Mouse (Mus musculus) adrenal gland (tissue): ENCODE measurements at regions not wholly inside any gene's neighbourhood (a gene's known extent, or its start where the extent isn't known, plus 50 kb on each side); places are given as distances from the start of the nearest gene placed in this dataset.

ENCODE experiments used
- intact Hi-C: fragments of 180-260 bp; cut with DNase I; formaldehyde crosslinking; loops from one replicate; pipeline ENCODE4 v1.15.1; 2025

DNA sequence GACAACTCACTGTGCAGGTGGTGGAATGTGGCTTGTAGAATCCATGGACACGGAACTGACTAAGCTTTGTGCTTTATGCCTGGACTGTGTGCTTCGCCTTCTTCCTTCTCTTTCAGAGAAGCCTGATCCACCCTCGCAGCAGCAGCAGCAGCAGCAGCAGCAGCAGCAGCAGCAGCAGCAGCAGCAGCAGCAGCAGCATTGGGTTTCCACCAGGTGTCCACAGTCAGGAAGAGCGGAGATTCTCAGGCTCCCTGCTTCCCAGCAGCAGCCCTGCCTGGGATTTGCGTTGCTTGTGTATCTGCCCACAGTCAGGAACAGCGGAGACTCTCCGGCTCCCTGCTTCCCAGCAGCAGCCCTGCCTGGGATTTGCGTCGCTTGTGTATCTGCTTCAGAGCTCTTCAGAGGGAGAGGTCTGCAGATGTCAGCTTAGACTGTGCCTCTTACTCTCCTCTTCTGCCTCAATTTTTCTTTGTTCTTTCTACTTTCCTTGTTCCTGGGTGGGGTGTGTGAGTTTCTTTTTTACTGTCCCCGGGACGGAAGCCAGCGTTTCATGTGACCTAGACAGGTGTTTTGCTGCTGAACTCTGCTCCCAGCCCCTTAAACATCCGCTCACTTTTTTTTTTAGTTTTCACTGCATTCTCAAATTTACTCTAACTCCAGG lies 168.1 kb upstream of the Olig3 start:
- intact Hi-C loops: loop anchor here (5.0 kb wide), 2 partner anchors 96 to 171 kb away; partner anchors contain the start of gene Tnfaip3

DNA sequence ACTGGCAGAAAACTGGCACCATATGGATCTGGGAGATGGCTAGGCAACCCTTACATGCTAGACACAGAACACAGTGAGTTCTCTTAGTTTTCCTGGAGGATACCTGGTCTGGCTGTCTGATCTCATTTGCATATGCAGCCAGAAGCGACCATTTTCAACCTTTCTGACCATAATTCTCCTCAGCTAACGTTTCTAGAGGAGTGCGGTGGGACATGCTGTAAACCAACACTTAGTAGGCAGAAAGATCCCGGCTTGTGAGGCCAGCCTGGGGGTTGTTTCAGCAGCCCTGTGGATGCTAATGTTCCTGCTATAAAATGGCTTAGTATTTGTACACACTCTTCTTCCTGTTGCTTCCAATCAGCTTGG lies 168.6 kb upstream of the Olig3 start:
- intact Hi-C loops: loop anchor here (5.0 kb wide), 2 partner anchors 95 to 170 kb away; partner anchors contain the start of gene Tnfaip3

DNA sequence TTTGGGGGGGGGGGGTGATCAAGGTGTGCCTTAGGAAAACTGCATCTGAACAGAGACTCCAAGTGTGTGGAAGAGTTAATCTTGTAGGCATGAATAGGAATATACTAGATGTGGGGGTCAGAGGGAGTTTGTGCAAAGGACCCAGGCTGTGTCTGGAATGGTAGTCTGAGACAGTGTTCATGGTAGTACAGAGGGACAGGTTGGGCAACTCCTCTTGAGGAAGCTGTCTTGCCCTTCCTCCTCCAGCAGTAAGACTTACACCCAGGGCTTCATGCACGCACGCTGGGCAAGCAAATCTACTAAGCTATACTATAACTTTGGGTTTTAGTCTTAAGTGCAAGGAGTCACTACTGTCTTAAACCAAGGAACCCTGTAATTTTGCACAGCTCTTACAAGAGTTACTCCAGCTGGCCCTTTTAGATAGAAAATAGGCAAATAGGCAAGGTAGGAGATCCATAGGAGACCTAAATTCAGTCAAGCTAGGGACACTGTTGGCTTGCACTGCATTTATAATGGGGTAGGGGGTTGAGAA lies 169.2 kb upstream of the Olig3 start:
- intact Hi-C loops: loop anchor here (5.0 kb wide), 2 partner anchors 95 to 170 kb away; partner anchors contain the start of gene Tnfaip3

DNA sequence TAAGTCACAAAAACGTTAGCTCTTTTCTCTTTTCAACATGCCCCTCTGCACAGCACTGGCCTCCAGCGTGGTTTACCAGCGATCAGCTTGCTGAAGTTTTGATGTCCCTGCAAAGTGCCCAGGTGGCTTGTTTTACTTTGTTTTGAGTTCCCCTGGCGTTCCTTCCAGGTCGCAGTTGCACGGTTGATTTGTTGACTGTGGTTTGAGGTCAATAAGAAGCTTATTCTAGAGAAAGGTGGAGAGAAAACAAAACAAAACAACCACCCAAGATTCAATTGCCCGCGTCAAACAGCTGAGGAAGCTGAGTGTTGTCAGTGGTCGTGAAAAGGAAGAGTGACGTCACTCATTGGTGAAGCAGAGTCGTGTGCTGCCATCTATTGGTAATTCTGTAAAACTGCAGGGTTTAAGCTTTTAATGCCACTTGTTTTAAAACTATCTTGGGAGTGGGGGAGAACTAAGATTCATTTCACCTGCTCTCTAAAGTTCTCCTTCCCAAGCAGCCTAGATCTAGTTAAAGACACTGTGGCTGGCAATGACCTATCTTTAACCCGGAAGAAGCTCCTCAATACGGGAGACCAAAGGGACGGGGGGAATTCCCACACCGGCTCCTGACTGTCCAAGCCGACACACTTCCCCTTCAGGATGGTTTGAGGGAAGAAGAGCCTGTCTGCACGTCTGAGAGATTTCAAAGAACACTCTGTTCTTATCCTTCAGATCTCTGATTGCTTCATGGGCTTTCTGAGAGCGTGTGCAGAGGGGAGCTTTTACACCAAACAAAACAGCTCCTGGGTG lies 170.3 kb upstream of the Olig3 start:
- intact Hi-C loops: loop anchor here (2.0 to 5.0 kb wide), 4 partner anchors 94 to 269 kb away; partner anchors contain the start of gene Tnfaip3

DNA sequence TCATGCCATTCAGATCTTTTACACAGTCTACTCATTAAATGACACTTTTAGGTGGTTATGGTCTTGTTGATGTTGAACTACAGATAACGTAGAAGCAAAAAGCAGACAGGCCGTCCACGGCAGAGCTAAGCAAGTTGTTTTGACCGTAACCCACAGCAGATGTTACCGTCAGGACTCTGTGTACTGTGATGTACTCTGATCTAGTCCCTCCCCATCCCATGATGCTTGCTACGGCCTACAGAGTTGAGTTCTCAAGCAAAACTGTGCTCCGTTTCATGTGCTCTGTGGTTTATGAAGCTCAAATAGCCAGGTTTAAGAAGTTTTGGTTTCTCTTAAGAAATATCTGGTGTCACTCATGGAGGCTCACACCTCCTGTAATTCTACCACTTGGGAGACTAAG lies 169.4 kb upstream of the Tnfaip3 start:
- intact Hi-C loops: loop anchor here (2.0 to 5.0 kb wide), 4 partner anchors 93 to 268 kb away; partner anchors contain the start of gene Tnfaip3

DNA sequence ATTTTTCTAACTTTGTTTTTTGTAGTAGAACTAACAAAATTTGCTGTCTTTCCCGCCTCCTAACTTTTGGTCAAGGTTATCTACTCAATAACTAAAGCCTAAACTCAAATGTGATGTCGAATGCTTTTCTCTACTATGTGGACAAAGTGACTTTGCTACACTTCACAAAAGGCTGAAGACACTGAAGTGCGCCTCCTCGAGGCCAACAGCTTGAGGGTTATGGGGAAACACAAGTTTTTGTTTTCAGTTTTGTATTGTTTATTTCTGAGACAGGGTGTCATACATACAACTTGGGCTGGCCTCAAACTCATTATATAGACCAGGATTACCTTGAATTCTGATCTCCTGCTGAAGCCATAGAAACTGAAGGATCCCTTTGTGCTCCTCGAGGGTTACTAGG lies 162.4 kb upstream of the Tnfaip3 start:
- intact Hi-C loops: no loop called here

DNA sequence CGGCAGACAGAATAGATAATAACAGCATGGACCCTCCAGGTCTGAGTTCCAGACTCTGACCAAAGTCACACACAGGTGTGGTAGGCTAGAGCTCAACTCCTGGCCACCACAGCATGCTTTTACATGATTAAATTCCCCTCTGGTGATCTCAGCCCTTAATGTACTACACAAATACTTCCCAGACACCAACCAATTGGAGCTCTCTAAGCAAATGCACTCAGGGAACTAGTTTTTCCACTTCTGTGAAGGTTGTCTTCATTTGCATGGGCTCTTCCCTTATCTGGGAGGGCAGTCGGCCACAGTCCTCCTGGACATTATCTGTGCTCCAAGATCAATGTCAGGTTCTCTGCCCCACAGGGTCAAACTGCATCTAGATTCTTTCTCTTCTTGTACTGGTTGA lies 162.0 kb upstream of the Tnfaip3 start:
- intact Hi-C loops: no loop called here

DNA sequence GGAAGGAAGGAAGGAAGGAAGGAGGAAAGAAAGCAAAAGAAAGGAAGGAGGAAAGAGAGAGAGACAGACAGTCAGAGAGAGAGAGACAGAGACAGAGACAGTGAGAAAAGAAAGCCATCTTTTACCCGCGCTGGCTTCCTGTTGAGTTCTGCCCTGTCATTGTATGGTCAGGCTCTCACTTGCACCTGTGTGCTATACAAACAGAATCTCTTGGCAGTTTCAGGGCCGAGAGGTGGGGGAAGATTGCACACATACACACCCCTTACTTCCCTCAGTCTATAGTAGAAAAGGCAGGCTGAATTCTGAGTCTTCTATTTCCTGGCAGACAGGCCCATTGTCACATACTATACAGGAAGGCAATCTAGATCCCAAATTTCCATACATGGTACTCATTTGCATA lies 160.8 kb upstream of the Tnfaip3 start:
- intact Hi-C loops: no loop called here

DNA sequence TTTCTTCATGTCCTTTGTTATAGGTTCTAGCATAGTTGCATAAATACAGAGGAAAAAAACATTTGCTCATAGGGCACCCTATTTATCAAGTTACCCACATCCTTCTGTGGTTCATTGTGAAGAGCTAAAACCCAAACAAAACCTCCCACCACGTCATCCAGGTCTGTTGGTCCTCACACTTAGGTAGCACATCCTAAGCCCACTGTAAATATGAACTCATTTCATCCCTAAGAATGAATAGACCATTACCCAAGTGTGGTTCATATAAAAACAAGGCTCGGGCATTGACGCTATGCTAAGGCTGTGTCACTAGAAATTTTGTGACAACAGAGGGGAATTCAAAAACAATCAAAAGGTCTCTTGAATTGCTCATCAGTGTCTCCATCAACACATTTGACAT lies 156.4 kb upstream of the Tnfaip3 start:
- intact Hi-C loops: no loop called here

DNA sequence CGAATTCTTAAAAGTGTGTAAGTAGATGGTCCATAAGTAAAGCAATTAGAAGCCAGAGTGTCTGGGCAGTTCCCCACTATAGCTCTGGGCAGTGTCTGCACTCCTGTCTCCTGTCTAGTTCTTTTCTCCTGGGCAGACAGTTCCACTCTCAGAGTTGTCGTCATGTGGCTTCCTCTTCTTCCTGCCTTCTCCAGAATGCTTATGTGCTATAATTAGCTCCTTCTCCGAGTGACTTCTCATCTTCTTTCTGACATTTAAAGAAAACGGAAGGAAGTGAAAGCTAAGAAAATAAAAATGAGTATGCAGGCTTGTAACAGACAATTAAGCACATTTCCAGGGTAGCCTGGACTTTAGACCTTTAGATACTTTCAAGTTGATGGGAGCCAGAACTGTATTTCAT lies 155.1 kb upstream of the Tnfaip3 start:
- intact Hi-C loops: no loop called here

DNA sequence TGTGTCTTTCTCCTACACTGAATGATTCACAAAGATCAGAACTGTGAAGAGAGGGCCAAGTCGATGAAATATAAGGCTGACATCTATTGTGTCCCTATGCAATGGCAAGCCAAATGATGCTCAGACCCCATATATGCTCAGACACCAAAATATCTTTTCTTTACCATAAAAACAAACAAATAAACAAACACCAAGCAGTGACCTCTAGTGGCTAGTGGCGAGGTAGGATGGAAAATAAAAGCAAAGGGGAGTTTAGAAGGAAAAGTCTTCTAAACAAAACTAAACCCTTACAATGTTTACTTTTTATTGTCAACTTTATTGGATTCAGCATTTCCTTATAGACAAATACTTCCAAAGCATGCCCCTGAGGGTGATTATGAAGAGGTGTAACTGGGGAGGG lies 153.8 kb upstream of the Tnfaip3 start:
- intact Hi-C loops: no loop called here

DNA sequence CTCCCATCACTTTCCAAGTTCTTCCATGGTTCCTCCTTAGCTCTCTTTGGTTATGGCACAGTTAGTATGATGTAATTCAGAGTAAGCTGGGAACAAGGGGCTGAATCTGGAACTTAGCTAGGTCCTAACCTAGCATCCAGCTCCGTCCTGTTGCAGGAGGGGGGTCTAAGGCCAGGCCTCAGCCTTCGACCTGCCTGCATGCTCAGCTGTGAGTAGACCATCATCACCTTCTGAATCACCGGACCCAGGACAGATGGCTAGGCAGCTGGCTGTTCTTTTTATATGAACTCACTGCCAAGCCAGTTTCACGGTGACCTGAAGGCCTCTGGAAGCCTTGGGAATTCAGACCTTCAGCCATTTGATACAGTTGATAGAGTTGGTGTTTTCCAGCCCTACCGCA lies 152.9 kb upstream of the Tnfaip3 start:
- intact Hi-C loops: no loop called here

DNA sequence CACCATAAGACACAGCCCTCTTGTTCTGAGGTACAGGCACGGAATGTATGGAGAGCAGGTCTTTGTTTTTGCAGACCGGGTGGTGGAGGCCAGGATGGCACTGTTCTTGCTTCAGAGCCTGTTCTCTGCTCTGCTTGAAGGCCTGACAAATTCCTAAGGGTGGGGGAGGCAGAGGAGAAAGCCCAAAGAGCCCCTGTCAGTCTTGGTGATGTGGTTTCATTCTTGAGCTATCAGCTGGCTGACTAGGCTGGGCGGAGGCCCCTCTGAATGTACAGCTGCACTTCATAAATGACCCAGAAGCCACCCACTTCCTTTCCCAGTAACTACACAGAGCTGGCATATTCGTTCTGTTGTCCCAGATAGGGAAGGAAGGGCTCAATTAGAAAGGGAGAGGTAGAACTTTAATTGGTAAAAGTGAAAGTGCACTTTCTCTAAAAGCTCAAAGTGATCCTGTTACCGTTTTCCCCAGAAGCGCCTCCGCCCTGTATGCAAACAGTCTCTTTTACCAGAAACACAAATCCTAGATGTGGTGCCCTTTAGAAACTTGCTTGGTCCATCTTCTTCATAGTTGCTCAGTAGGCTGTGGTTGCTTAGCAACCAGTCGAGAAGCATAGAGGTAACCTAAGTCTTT lies 152.3 kb upstream of the Tnfaip3 start:
- intact Hi-C loops: no loop called here

DNA sequence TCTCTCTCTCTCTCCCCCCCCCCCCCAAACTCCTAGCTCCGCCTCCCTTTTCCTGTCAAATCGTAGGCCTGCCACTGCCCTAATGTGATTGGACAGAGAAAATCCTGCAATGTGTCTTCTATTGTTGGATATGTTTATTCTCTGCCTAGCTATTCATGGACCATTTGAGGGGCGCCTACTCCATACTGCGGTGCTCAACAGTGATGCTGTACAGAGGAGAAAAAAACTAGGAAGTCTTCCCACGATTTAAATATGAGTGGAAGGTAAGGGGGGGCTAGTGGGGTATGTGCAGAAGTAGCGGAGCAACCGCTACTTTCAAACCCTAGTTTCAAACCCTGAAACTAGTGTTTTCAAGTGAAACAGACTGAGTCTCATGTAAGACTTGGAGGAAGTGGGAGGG lies 151.6 kb upstream of the Tnfaip3 start:
- intact Hi-C loops: no loop called here

DNA sequence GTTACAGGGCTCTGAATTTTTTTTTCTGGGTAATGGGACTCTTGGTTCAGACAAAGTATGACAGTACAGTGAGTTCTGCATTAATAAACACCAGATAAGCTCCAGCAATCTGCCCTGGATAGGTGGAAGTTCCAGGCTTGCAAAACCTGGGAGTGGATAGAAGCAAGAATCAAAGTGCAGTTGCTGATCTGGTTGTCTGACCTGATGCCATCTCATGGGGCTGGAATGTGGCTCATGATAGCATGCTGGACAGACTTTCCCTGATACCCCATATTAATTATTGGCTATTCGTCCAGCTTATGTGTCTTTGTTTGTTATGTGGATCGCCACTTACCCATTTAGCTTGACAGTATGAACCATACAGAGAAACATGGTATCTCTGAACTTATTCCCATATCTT lies 146.6 kb upstream of the Tnfaip3 start:
- intact Hi-C loops: loop anchor here (2.0 kb wide), 1 partner anchor 41 kb away; no protein-coding TSS in a partner anchor

DNA sequence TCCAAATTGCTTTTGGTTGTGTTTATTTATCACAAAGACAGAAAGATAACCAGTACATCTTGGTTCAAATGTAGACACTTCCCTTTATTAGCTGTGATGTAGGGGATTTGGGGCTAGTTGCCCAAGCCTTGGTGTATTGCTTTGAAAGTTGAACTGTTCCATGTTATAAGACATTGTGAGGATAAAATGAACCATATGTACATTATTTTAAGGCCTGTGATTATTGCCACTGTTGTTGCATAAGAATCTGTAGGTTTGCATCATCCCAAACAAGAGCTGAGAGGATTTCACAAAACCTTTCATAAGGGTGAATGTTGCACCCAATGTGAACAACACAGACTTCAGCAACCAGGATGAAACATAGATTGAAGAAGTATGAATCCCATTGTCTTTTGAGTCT lies 145.7 kb upstream of the Tnfaip3 start:
- intact Hi-C loops: no loop called here

DNA sequence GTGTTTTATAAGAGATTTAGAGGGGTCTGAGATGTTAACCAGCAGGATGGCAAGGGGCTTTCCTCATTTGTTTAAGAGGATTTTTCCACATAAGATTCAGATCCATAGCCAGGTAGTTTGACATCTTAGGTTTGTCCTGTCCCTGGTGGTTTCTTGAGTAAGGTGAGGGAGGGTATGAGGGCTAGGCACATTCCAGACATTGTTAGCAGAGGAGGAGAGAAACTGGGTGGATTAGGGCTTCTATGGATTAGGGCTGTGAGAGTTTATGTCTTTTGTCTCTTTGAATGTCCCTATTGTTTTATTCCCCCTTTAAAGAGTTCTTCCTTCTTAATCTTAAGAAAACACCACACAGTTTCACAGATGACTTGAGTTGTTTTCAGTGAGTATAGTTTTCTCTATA lies 138.6 kb upstream of the Tnfaip3 start:
- intact Hi-C loops: no loop called here

DNA sequence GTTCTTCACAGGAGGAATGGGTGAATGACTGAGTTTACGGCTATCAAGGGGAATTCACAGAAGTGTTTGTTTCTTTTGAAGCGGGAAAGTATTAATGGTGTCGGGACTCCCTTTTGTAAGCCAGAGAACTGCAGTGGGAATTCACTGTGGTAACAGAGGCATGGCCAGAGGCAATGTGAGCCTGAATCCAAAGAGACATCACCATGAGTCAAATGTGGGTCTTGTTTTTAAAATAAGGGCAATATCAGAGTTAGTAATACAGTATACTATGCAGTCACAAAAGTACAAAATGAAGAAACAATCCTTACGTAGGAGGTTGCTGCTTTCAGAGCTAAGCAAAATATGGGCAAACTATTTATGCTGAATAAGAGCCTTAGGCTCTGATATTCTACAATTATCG lies 137.3 kb upstream of the Tnfaip3 start:
- intact Hi-C loops: no loop called here

DNA sequence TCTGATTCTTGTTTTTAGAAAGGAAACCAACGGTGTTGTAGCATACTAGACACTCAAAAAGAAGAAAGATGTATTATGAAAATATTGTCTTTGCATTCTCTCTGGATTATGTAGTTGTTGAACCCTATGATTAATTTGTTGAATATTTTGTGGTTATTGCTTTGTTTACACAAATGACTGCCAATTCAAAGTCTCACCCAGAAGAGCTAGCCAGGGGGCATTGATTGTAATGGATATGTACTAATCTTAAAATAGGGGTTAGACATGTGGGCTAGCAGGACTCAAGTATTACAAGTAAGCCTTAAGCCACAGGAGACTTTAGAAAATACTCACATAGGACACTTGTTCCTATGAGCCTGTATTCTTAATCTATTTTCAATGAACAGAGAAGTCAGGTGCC lies 135.3 kb upstream of the Tnfaip3 start:
- intact Hi-C loops: no loop called here

DNA sequence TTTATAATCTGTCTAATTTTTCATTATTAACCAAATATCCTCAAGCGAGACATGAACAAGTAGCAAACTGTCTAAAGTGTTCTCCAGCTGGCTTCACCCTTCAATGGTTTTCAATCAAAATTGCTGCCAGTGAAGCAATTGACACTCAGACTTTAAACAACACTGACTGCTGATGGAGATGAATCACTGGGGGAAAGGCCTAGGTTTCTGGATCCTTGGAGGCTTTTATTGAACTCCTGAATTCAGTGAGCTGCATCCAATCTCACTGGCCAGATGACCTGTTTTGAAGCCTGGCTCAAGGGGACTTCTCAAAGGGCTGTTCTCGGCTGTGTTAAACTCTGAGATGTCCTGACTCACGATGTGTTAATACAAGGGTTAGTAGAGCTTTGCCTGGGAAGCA lies 134.5 kb upstream of the Tnfaip3 start:
- intact Hi-C loops: no loop called here

DNA sequence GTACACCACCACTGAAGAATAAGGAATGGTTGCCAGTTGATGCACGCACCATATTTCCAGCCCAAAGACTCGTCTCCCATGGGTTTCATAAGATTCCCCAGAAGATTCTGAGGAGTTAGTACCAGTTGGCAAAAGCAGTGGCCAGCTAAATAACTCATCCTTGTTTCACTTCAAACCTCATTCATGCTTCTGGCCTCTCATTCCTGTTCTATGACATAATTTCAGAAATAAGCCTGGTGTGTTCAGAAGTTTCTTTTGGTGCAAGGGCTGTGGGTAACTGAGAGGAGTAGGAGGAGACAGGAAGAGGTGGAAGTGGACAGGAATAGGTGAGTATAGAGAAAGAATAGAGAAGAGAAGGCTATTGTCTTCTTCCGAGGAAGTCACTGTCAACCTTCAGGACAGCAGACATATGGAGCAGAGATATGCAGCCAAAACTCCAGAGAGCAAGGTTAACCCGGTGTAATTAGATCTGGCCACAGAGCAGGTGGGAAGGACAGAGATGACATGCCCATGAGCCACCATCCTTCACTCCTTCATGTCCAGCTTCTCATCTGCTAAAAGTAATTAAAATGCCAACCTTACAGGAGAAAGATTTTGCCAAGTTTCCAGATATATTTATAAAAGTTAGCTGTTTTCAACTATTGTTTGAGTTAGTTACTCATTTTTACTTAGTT lies 133.9 kb upstream of the Tnfaip3 start:
- intact Hi-C loops: no loop called here
